Mouse (Mus musculus) embryonic fibroblast, embryonic 13.5 days (primary cell): ENCODE measurements around the gene Eno2. TPM values are rescaled to one million over a fixed set of nuclear protein-coding genes. Genes with fewer than 3 reads are reported as not detected.

Experiments used
- H3K27ac ChIP-seq: 2 replicates; pipeline ENCODE4 v1.5.1; 2012; ENCODE audit warnings: low read length, control low read depth, inconsistent platforms; ENCODE audit not compliant: insufficient read depth
- H3K4me1 ChIP-seq: 2 replicates; pipeline ENCODE4 v1.6.1; 2011; ENCODE audit warnings: low read length; ENCODE audit not compliant: control insufficient read depth, insufficient read depth
- H3K4me3 ChIP-seq: 2 replicates; pipeline ENCODE4 v1.5.1; 2011; ENCODE audit warnings: mild to moderate bottlenecking, control low read depth, low read length; ENCODE audit not compliant: insufficient read depth
- CTCF ChIP-seq: IDR thresholded peaks from 2 replicates; pipeline ENCODE4 v1.5.1; 2011; ENCODE audit warnings: mild to moderate bottlenecking, control low read depth, low read length, moderate library complexity, borderline replicate concordance; ENCODE audit not compliant: insufficient read depth
- POLR2A ChIP-seq: IDR thresholded peaks from 2 replicates; pipeline ENCODE4 v1.6.1; 2011; ENCODE audit warnings: low read depth, mild to moderate bottlenecking, control low read depth, low read length, moderate library complexity
- polyA plus RNA-seq: library from polyadenylated mRNA; stranded (reverse); fragments of >200 nt; gene quantifications from 2 replicates; pipeline ENCODE4 v1.2.4, GENCODE M21; 2011; ENCODE audit warnings: low read depth; ENCODE audit not compliant: missing spikeins, insufficient read length

Gene Eno2
- polyA plus RNA-seq, 1 experiment: 24.1 TPM

DNA sequence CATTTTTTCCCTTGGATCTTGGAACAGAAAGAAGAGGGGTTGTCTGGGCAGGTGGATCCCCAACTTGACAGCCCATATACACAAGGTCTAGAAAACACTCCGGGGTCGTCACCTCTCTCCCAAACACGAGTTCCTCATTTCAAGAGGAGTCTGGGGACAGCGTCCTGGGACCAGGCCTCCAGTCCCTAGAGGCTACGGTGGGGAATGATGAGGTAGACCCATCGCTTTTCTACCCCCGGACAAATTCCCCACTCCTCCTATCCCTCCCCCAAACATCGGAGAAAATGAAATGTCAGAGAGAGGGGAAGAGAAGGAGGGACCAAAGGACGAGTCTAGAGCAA lies 799 bp downstream of the Eno2 start:
- peak overlapping the region; percentile 93 for H3K4me3 ChIP-seq
- H3K27ac ChIP-seq: peak overlapping the region; percentile 21; the same call in 1 of the 2 replicates
- no peak for TF ChIP-seq CTCF
- TF ChIP-seq POLR2A: no peak
- H3K4me1 ChIP-seq: peaks cover 6% of the 10 kb centered on the region

- peak; percentile 40; the same call in 1 of the 2 replicates for TF ChIP-seq POLR2A
- TF ChIP-seq CTCF: no peak
- Histone ChIP-seq H3K27ac (no peak overlapping the region), H3K4me1 (peaks cover 6% of the 10 kb centered on the region), H3K4me3 (peak overlapping the region; percentile 93)
Observed at GRCm38 (mm10) chr6:124767920-124768703, 1.4 kb downstream of the Eno2 start.

- H3K4me3 ChIP-seq: peak overlapping the region; percentile 93; the same call in 1 of the 2 replicates
- H3K27ac ChIP-seq: no peak overlapping the region
- TF ChIP-seq POLR2A: no peak
- no peak for TF ChIP-seq CTCF
- H3K4me1 ChIP-seq: peaks cover 6% of the 10 kb centered on the region
Observed at GRCm38 (mm10) chr6:124767536-124767919, 1.9 kb downstream of the Eno2 start.

DNA sequence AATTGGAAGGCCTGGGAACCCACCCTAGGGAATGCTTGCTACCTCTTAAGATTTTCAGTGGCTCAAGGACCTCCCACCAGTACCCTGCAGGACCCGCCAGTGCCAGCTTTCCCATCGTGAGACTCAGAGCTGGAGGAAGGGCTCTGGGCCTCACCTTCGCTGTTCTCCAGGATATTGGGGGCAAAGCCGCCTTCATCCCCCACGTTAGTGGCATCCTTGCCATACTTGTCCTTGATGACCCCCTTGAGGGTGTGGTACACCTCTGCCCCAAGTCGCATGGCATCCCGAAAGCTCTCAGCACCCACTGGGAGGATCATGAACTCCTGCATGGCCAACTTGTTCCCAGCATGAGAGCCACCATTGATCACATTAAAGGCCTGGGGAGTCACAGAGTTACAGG lies 3.5 kb downstream of the Eno2 start:
- Histone ChIP-seq H3K4me3 (no peak overlapping the region), H3K4me1 (peaks cover 6% of the 10 kb centered on the region), H3K27ac (no peak overlapping the region)
- TF ChIP-seq CTCF: no peak
- TF ChIP-seq POLR2A: no peak

DNA sequence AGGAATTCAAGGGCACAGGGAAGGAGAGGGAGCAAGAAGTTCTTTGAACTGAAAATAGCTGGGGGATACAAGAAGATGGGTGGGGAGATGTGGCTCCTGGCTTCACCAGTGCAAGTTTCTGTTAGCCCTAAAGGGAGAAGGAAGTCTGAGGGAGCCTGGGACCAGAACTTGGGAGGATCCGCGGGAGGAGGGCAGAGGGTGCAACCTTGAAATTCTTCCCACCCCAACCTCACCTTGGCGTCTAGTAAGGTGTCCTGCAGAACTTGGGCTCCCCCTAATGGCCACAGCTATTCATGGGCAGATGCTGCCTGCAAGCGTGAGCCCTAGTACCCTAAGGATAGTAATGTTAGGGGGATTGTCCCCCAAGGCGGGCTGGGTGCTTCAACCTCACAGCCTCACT lies 10.2 kb downstream of the Eno2 start:
- peak; percentile 90; the same call in 1 of the 2 replicates for TF ChIP-seq CTCF
- TF ChIP-seq POLR2A: peak; percentile 45; the same call in 1 of the 2 replicates
- peaks cover 8% of the 10 kb centered on the region for H3K4me1 ChIP-seq
- no peak overlapping the region for H3K4me3 ChIP-seq
- H3K27ac ChIP-seq: peak overlapping the region; percentile 99

GRCm38 (mm10) chr6:124758849-124759232 lies 10.6 kb downstream of the Eno2 start:
- Histone ChIP-seq H3K27ac (peak overlapping the region; percentile 99), H3K4me1 (peaks cover 9% of the 10 kb centered on the region), H3K4me3 (no peak overlapping the region)
- TF ChIP-seq CTCF: no peak
- TF ChIP-seq POLR2A: 0 out of 2 replicates have a peak, but pooled peaks have one; percentile 9

- H3K4me3 ChIP-seq: peak overlapping the region; percentile 53
- TF ChIP-seq CTCF: no peak
- peak; percentile 85 for TF ChIP-seq POLR2A
- peak overlapping the region; percentile 99 for H3K27ac ChIP-seq
- H3K4me1 ChIP-seq: peaks cover 9% of the 10 kb centered on the region
Observed at GRCm38 (mm10) chr6:124757909-124758848, 11.3 kb downstream of the Eno2 start.

GRCm38 (mm10) chr6:124757351-124757880 lies 12.1 kb downstream of the Eno2 start:
- peaks cover 9% of the 10 kb centered on the region for H3K4me1 ChIP-seq

DNA sequence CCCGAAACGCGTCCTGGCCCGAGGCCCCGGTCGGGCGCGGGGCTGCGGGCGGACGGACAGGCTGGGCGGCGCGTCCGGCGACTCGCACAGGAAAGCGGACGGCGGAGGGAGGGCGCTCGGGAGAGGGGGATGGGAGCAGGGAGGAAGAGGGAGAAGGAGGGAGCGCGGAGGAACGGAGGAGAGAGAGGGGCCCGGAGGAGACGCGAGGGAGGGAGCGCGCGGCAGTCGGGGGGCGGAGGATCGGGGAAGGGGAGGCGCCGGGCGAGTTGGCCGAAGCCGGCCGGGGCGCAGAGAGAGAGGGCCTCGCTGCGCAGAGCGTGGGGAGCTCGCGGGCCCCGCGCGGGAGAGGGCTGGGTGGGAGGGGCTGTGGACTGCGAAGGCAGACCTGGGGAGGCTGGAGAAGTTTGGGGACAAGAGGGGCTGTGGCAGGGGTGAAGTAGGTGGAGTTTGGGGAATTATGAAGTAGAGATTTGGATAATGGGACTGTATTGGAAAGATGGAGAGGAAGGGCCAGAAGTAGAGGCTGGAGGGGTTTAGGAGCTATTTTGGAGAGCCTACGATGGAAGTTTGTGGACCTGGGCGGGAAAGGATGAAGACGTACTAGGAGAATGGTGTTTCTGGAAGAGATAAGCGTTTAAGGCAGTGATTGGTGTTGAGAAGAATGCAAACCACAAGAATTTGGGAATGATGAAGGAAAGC lies 12.7 kb downstream of the Eno2 start:
- Histone ChIP-seq H3K4me1 (peaks cover 9% of the 10 kb centered on the region), H3K4me3 (peak overlapping the region; percentile 53), H3K27ac (peak overlapping the region; percentile 99)
- TF ChIP-seq CTCF (no peak), POLR2A (peak; percentile 64)

More at GRCm38 (mm10) chr6:124757351-124757880, 12.1 kb downstream of the Eno2 start:
- TF ChIP-seq CTCF (no peak), POLR2A (0 out of 2 replicates have a peak, but pooled peaks have one; percentile 4)
- Histone ChIP-seq H3K4me3 (peak overlapping the region; percentile 53), H3K27ac (peak overlapping the region; percentile 99)
